Mouse (Mus musculus) hindbrain, embryonic 14.5 days (tissue): Measurements from ENCODE around the gene Dpep2nb. TPM values are rescaled to one million over a fixed set of nuclear protein-coding genes. Genes with fewer than 3 reads are reported as not detected.

Experiments used
- ATAC-seq: fragments of 200-750 bp; cut with Nextera tagmentation; 2 replicates; pipeline ENCODE4 v1.8.0; 2017; ENCODE audit warnings: moderate number of reproducible peaks, mild to moderate bottlenecking, moderate TSS enrichment, moderate library complexity; ENCODE audit not compliant: low FRiP score
- DNase-seq: peaks from one replicate; pipeline ENCODE4 v3.0.0-alpha.2; 2015; ENCODE audit warnings: low spot score
- H3K27ac ChIP-seq: fragments of 300-500 bp; sonication (generic); 2 replicates; pipeline ENCODE4 v1.5.1; 2014; ENCODE audit warnings: mild to moderate bottlenecking, moderate library complexity
- H3K27me3 ChIP-seq: fragments of 300-500 bp; sonication (generic); 2 replicates; pipeline ENCODE4 v1.6.1; 2014; ENCODE audit warnings: mild to moderate bottlenecking, low read length, mixed read lengths; ENCODE audit not compliant: control insufficient read depth, insufficient read depth
- H3K36me3 ChIP-seq: fragments of 300-500 bp; sonication (generic); replicated peaks from 2 replicates; pipeline ENCODE4 v1.6.1; 2014; ENCODE audit not compliant: control insufficient read depth, insufficient read depth
- H3K4me1 ChIP-seq: fragments of 300-500 bp; sonication (generic); replicated peaks from 2 replicates; pipeline ENCODE4 v1.6.1; 2014; ENCODE audit warnings: antibody characterized with exemption, low read length, mixed read lengths; ENCODE audit not compliant: control insufficient read depth, insufficient read depth
- H3K4me2 ChIP-seq: fragments of 300-500 bp; sonication (generic); replicated peaks from 2 replicates; pipeline ENCODE4 v1.6.1; 2014; ENCODE audit warnings: mild to moderate bottlenecking, moderate library complexity
- H3K4me3 ChIP-seq: fragments of 300-500 bp; sonication (generic); replicated peaks from 2 replicates; pipeline ENCODE4 v1.5.1; 2014; ENCODE audit warnings: mild to moderate bottlenecking, low read length
- H3K9ac ChIP-seq: fragments of 300-500 bp; sonication (generic); 2 replicates; pipeline ENCODE4 v1.6.1; 2014
- H3K9me3 ChIP-seq: fragments of 300-500 bp; sonication (generic); 2 replicates; pipeline ENCODE4 v1.6.1; 2016; ENCODE audit warnings: low read length; ENCODE audit not compliant: control insufficient read depth
- WGBS: fragments of 180-500 bp; shearing (Covaris S2); extraction: QIAGEN DNeasy Blood & Tissue Kit; methylation state at CpG from one replicate; pipeline ENCODE4 v1.1.7; 2014; 5-methylcytosine and 5-hydroxymethylcytosine counted together
- polyA plus RNA-seq: library from polyadenylated mRNA; unstranded; fragments of >200 nt; fragmentation: Nextera tagmentation; extraction: Ambion mirVana; gene quantifications from 2 replicates; pipeline ENCODE4 v1.2.1, GENCODE M21; 2014

Gene Dpep2nb
- not detected in 2 replicates for polyA plus RNA-seq

DNA sequence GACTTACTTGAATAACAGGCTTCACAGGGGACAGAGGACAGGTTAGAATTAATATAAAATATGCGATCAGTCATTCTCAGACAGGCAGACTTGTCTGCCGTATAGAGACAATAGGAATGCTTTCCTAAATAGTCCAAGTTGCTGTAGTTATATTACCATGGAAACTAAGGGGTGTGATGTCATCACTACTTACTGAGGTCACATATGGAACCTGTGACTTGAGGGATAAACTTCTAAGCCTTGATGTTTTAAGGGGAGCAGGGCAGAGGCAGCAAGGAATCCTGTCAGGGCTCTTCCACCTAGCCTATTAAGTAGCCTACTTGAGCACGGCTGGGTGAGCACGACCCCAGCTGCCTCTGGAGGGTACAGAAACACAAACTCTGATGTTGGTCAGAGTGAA is at the start of gene Dpep2nb:
Gene Dpep2nb (minus strand): TSS at position 101 of the 400 bp plus-strand sequence.
- no peak within 1 kb of the TSS for H3K4me3 ChIP-seq
- H3K36me3 ChIP-seq, result no peaks in the 10 kb centered on the region
- H3K27me3 ChIP-seq, result no peaks in the 10 kb centered on the region
- H3K4me1 ChIP-seq, result peaks cover 8% of the 10 kb centered on the region
- no peak within 1 kb of the TSS for H3K9ac ChIP-seq
- no peak for ATAC-seq
- no peak within 1 kb of the TSS for H3K4me2 ChIP-seq
- no peak for DNase-seq
- H3K9me3 ChIP-seq, result no peaks in the 10 kb centered on the region
- no peak within 1 kb of the TSS for H3K27ac ChIP-seq
- 80% methylated on average over 4 of the region's 4 CpGs for WGBS

DNA sequence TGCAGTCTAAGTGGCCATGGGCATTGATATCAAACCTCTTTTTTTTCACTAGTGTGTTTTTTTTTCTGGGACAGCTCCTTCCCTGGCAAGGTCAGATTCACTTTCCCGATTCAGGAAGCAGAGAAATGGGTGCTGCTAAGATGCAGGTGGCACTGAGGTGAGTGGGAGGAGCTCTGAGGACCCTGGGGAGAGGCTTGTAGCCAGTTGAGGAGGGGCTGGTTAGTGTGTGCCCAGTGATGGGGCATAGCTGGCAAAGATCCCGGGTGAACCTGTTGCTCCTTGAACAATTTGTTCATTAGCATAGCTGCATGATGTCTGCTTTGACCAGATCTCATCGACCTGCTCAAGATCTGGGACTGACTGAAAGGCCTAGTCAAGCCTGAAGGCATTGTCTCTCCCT is 49.3 kb upstream of the Dpep2nb start:
- DNase-seq, result no peak
- Histone ChIP-seq H3K36me3 (peaks cover 36% of the 10 kb centered on the region), H3K9me3 (no peaks in the 10 kb centered on the region), H3K4me1 (peaks cover 9% of the 10 kb centered on the region), H3K9ac (no peak overlapping the region), H3K27ac (no peak overlapping the region), H3K4me3 (no peak overlapping the region), H3K4me2 (no peak overlapping the region), H3K27me3 (no peaks in the 10 kb centered on the region)
- no peak for ATAC-seq
- 42% methylated on average over 3 of the region's 3 CpGs for WGBS

DNA sequence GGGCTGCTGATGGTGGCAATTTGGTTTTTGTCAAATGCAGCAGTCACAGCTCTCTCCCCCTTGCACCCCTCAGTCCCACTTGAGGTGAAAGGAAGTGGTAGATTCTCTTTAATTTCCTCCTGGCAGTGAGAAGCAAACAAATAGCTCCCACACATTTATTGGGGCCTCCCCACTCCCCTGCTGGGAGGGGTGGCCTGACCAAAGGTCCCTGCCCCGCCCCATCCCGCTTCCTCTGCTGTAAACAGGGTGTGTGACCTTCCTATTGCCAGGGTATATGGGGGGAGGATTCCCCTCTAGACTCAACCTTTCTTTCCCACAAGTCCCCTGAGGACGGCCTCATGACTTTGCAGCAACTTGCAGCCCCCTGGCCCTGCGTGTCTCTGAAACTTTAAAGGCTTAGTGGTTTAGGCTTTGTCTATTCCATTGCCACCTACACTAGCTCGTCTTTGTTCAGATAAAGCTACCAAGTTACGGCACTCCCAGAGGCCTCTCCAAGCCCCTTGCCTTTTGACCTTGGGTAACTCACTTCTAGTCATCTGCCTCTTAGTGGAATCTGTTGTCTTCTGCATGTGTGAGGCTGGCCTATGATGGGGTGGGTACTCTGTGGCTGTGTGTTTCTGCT is 48.5 kb upstream of the Dpep2nb start:
- DNase-seq (no peak), ATAC-seq (no peak)
- WGBS, result 74% methylated on average over 6 of the region's 6 CpGs
- H3K9ac ChIP-seq, result no peak overlapping the region
- no peak overlapping the region for H3K4me2 ChIP-seq
- no peak overlapping the region for H3K27ac ChIP-seq
- H3K9me3 ChIP-seq, result no peaks in the 10 kb centered on the region
- H3K4me3 ChIP-seq, result no peak overlapping the region
- no peaks in the 10 kb centered on the region for H3K27me3 ChIP-seq
- peaks cover 36% of the 10 kb centered on the region for H3K36me3 ChIP-seq
- H3K4me1 ChIP-seq, result peaks cover 9% of the 10 kb centered on the region

DNA sequence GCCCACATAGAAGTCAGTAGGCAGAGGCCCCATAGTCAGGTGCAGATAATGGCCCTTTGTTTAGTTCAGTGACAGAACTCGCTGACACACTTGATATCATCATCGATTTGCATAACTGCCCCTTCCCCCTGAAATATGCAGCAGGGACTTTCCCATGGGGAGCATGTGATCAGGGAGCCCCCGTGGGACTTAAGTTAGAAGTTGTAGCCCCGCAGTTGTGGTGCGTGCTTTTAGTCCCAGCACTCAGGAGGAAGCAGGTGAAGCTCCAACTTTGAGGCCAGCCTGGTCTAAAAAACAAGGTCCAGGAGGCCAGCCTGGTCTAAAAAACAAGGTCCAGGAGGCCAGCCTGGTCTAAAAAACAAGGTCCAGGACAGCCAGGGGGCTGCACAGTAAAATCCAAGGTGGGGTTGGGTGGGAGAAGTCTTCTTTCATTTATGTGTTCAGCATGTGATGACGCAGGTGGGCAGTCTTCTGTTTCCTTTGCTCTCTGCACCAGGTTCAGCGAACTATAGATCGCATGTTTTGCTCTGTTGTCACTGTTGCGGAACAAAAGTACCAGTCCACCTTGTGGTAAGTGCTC is 46.8 kb upstream of the Dpep2nb start:
- 90% methylated on average over 9 of the region's 9 CpGs for WGBS
- no peak for DNase-seq
- no peaks in the 10 kb centered on the region for H3K27me3 ChIP-seq
- no peak overlapping the region for H3K9ac ChIP-seq
- no peak for ATAC-seq
- H3K9me3 ChIP-seq, result no peaks in the 10 kb centered on the region
- H3K4me3 ChIP-seq, result no peak overlapping the region
- H3K4me1 ChIP-seq, result no peaks in the 10 kb centered on the region
- H3K27ac ChIP-seq, result no peak overlapping the region
- no peak overlapping the region for H3K4me2 ChIP-seq
- H3K36me3 ChIP-seq, result peaks cover 49% of the 10 kb centered on the region

DNA sequence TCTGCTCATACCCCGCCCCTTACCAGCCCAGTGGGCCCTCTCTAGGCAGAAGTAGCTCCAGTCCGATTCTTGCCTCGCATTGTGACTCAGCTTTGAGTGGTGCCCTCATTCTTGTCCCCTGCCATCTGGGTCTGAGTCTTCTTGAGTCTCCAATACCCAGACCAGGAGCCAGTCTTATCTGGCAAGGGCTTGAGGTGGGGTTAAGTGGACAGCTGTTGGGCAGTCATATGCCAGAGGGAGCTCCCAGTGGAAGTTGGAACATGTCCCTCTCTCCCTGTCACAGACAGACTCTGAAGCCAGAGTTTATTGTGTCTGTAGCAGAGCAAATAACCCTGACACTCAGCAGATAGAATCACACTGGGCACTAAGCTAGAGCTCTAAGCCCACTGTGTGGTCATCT is 45.3 kb upstream of the Dpep2nb start:
- Histone ChIP-seq H3K27me3 (no peaks in the 10 kb centered on the region), H3K9ac (no peak overlapping the region), H3K4me2 (no peak overlapping the region), H3K36me3 (peaks cover 54% of the 10 kb centered on the region), H3K4me3 (no peak overlapping the region), H3K27ac (no peak overlapping the region), H3K4me1 (no peaks in the 10 kb centered on the region), H3K9me3 (no peaks in the 10 kb centered on the region)
- WGBS, result 90% methylated on average over 3 of the region's 3 CpGs
- DNase-seq, result no peak
- ATAC-seq, result no peak

DNA sequence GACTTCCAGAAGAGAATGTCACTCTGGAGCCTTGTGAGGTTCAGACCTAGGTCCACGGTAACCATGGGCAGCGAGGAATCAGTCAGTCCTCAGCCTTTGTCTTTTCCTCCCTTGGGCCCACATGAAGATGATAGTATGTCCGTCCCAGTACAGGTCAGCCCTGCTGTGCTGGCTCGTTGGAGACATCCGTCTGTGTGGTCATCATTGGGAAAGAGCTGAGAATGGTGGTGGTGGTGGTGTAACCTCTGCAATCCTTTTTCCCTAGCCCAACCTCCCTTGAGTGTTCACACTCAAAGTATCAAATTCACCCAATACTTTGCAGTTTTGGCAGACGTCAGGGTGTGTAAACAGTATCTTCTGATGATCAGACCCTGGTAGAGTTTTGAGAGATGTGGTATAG is 44.1 kb upstream of the Dpep2nb start:
- Histone ChIP-seq H3K4me3 (no peak overlapping the region), H3K36me3 (peaks cover 64% of the 10 kb centered on the region), H3K9me3 (no peaks in the 10 kb centered on the region), H3K4me2 (no peak overlapping the region), H3K4me1 (no peaks in the 10 kb centered on the region), H3K27ac (no peak overlapping the region), H3K27me3 (no peaks in the 10 kb centered on the region), H3K9ac (no peak overlapping the region)
- WGBS, result 89% methylated on average over 6 of the region's 6 CpGs
- ATAC-seq, result no peak
- DNase-seq, result no peak

DNA sequence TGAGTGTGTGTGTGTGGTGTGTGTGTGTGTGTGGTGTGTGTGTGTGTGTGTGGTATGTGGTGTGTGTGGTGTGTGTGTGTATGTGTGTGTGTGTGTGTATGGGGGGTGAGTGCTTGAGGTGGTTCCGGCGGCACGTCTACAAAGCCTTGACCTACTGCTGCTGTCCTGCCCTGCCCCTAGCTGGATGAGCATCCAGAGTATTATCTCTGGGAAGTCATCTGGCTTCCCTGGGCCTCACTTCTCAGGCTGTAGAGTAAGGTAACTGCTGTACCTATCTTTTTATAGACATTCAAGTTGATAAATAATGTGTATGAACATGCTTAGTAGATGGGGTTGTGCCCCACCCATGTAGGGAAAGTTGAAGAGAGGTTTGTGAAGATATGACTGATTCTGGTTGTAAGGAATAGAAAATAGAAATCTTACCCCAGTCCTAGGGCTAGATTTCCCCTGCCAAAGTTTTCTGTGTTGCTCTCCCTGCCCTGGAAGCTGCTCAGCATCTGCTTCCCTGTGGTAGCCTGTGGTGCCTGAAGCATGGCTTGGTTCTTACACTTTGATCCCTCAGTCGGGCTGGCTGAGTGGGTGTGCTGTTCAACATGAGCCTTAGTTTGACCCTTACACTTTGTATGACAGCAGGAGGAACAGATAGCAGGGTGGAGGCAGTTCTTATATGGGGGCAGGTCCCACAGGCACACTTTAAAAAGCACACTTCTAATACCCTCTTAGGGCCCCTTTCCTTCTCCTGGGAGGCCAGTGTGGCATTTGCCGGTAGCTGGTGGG is 42.3 kb upstream of the Dpep2nb start:
- WGBS, result 84% methylated on average over 5 of the region's 5 CpGs
- Histone ChIP-seq H3K9ac (no peak overlapping the region), H3K4me1 (no peaks in the 10 kb centered on the region), H3K36me3 (peaks cover 53% of the 10 kb centered on the region), H3K27ac (no peak overlapping the region), H3K4me3 (no peak overlapping the region), H3K9me3 (no peaks in the 10 kb centered on the region), H3K4me2 (no peak overlapping the region), H3K27me3 (no peaks in the 10 kb centered on the region)
- no peak for ATAC-seq
- DNase-seq, result no peak

DNA sequence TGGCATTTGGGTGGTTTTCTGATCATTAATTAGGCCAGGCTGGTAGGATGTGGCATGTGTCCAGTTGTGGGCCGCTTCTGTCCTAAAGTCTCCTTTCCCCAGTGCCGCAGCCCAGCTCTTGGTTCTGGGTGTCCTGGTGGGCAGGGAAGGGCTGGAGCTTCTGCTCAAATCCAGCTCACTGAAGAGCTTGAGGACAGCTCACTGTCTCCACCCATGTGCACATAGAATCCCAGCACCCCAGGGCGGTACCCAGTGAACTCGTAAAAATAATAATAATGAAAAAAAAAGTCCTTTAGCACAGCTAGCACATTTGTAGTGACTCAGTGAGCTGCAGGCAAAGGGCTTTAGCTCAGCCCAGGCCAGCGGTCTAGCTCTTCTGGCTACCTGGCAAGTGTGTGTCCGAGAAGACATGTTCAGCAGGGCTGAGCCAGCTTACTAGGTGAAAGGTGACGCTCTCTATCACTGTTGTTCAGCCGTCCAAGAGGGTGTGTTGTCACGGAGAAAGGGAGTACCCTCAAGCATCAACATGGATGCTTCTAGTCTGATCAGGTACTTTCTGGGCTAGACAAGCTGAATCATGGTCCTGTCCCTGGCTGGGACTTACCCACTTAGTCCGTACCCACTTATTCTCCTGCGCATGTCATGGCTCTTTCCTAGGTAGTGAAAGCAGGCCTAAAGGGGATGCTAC is 41.2 kb upstream of the Dpep2nb start:
- H3K9ac ChIP-seq, result no peak overlapping the region
- H3K27me3 ChIP-seq, result no peaks in the 10 kb centered on the region

DNA sequence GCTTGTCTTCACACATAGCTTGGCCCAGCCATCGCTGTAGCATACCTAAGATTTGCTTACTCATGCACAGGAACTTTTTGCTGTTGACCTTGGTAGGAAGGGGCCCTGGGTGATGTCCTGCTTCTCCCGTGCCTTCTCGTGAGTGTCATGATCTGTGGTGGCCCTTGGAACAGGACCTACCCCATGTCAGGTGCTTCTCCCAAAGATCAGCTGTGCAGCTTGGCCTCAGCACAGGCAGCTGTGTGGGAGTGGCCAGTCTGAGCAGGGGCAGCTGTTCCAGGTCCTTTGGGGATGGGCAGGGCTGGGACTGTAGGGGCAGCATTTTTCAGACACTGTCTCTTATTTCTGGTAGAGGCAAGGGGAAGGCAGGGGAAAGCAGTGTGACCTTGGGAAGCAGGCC is 38.4 kb upstream of the Dpep2nb start:
- peaks cover 36% of the 10 kb centered on the region for H3K36me3 ChIP-seq
- H3K9me3 ChIP-seq, result no peaks in the 10 kb centered on the region
- no peaks in the 10 kb centered on the region for H3K4me1 ChIP-seq
- H3K27ac ChIP-seq, result no peak overlapping the region
- ATAC-seq (no peak), DNase-seq (no peak)
- no peak overlapping the region for H3K9ac ChIP-seq
- no peak overlapping the region for H3K4me3 ChIP-seq
- H3K27me3 ChIP-seq, result no peaks in the 10 kb centered on the region
- H3K4me2 ChIP-seq, result no peak overlapping the region
- WGBS, result 82% methylated on average over 3 of the region's 3 CpGs

More for the DNA sequence above, 41.2 kb upstream of the Dpep2nb start:
- H3K27ac ChIP-seq, result no peak overlapping the region
- no peak overlapping the region for H3K4me3 ChIP-seq
- no peaks in the 10 kb centered on the region for H3K9me3 ChIP-seq
- ATAC-seq (no peak), DNase-seq (no peak)
- no peaks in the 10 kb centered on the region for H3K4me1 ChIP-seq
- H3K4me2 ChIP-seq, result no peak overlapping the region
- WGBS, result 93% methylated on average over 11 of the region's 11 CpGs
- H3K36me3 ChIP-seq, result peaks cover 47% of the 10 kb centered on the region
